Mouse (Mus musculus): ENCODE results near the gene Hoxd9.

The Hoxd9 gene

DNA sequence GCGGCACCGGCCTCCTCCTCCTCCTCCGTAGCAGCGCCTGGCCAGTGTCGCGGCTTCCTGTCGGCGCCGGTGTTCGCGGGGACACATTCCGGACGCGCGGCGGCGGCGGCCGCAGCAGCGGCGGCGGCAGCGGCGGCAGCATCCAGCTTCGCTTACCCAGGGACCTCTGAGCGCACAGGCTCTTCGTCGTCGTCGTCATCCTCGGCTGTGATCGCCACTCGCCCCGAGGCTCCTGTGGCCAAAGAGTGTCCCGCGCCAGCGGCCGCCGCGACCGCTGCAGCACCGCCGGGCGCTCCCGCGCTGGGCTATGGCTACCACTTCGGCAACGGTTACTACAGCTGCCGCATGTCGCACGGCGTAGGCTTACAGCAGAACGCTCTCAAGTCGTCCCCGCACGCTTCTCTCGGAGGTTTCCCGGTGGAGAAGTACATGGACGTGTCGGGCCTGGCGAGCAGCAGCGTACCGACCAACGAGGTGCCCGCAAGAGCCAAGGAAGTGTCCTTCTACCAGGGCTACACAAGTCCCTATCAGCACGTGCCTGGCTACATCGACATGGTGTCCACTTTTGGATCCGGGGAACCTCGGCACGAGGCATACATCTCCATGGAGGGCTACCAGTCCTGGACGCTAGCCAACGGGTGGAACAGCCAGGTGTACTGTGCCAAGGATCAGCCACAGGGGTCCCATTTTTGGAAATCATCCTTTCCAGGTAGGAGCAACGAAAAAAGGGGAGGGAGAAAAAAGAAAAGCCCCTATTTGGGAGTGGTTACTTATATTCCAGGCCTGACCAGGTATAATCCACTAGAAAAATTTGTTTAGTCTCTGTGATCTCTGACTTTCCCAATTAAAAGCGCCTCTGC is 28.9 kb upstream of the Hoxd9 start:
- DNase-seq: no peak

DNA sequence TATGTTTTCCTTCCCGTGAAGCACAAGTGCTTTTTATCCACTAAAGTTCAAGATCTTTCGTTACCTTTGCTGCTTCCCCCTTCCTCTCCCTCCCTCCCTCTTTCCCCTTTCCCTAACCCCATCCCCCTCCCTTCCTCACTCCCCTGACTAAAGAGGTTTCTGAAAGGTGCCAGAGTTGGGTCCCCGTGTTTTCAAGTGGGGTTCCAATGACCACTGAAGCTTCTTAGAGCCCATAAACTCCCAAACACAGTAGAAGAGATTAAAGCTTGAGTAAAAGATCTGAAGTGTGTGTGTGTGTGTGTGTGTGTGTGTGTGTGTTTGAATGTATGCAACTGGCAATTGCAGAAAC is 28.3 kb upstream of the Hoxd9 start:
- DNase-seq: no peak

GRCm38 (mm10) chr2:74669650-74670235 is 27.8 kb upstream of the Hoxd9 start:
- DNase-seq: no peak

DNA sequence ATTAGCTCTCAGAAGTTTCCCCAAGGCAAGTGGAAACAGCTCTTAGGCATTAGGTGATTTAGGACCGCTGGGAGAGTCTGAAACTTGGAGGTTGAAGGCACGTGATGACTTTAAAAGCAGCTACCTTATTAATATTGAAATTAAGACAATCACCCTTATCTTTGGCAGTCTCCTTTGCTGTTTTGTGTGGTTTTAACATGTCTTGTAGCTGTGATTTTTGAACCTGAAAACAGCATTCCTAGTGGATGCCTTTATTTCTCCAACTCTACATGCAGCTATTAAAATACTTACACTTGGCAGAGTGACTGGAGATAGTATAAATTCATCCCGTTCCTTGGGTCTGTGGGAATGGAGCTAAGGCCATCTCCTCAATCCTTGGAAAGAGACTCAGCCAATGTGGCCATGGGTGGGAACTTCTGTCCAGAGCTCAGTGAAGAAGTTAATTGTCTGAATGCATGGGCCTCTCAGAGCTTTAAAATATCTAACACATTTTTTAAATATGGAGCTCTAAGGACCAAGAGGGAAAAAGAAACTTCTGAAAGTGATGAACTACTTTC is 26.8 kb upstream of the Hoxd9 start:
- no peak for DNase-seq

GRCm38 (mm10) chr2:74671847-74672246 is 25.7 kb upstream of the Hoxd9 start:
- DNase-seq: no peak

DNA sequence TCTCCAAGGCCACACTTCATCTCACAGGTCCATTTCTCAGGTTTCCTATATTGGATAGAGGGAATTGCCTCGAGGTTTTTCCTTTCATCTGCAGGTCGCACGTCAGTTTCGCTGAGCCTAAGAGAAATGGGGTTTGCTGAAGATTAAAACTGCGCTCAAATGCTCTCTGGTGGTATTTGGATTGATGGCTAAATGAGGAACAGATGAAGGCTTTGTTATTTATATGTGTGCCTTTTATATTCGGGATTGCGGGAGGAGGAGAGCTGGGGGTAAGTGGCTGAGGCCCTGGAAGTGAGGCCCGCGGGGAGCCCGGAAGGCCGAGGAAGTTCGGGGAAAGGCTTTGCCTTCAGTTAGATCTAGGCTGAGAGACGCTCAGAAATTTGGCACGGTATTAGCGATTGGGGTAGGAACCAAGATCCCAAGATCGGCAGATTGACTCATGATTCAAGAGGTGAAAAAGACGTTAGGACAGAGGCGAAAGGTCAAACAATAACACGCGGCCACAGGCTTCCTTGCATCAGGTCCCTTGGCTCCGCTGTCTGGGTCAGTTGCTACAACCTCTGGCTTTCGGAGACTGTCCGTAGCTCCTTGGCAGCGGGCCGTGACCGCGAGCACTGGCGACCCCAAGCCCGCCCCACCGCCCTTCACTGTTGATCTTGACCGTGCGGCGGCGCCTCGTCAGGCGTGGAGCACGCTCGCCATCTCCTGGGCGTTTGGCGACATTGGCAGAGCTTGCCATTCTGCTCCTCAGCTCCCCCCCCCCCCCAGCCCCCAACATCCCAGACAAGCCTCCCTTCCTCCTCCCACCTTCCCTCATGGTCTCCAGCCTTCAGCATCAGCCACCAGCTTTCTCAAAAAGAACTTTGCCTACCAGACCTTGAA is 24.8 kb upstream of the Hoxd9 start:
- peak; percentile 80 to 84 for DNase-seq

DNA sequence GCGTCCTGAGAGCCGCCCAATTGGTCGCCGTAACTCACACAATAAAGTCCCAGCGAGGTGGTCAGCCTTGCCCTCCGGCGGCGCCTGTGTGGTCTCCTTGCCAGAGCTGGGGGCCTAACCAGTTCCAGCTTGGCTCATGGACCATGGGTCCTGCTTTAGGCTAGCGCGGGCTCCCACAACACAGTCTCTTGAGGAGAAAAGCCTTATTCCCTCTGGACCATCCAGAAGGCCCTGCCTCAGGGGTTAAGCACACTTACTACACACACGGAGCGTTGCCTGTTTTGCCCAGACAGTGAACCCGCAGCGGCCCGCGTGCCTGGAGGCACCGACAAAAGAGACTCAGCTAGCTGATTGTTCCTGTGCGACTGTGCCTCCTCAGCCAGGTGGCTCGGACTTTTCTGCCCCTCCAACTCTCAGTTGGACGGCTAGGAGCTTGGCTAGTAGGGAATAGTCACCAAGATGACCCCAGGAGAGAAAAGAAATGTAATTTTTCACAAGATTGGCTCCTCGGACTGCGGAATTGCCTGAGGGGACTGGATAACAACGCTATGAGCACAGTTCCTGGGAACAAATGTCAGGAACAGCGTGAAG is 23.6 kb upstream of the Hoxd9 start:
- no peak for DNase-seq

GRCm38 (mm10) chr2:74674881-74675665 is 22.5 kb upstream of the Hoxd9 start, which contains the start of gene Hoxd12:
Gene Hoxd12 (plus strand): TSS chr2:74675013.
- no peak for DNase-seq

DNA sequence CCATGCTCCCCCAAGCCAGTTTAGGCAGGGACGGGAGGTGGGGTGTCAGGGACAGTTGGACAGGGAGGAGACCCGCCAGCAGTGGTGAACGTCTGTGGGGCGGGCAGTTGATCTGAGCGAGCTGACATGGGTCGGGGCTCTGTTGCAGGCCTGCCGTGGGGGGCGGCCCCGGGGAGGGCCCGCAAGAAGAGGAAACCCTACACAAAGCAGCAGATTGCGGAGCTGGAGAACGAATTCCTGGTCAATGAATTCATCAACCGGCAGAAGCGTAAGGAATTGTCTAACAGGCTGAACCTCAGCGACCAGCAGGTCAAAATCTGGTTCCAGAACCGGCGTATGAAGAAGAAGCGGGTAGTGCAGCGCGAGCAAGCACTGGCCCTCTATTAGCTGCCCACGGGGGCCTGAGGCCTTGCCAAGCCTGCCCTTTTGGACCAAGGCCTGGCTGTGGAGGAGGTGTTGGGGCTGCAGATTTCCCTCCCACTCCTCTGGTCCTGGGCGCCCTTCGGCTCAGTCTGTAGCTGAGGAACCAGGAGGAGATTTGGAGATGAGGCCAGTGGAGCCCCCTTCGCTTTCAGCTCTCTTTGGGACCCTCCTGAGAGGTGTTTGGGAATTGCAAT is 21.8 kb upstream of the Hoxd9 start:
- DNase-seq: no peak

- no peak for DNase-seq
These were observed 21.0 kb upstream of the Hoxd9 start for GRCm38 (mm10) chr2:74676376-74677052.

GRCm38 (mm10) chr2:74677106-74677505 is 20.4 kb upstream of the Hoxd9 start:
- DNase-seq: no peak

GRCm38 (mm10) chr2:74678891-74679595 is 18.5 kb upstream of the Hoxd9 start, which contains the start of gene Hoxd11:
Gene Hoxd11 (plus strand): TSS chr2:74679557.
- DNase-seq: no peak

GRCm38 (mm10) chr2:74679596-74679971 is 17.9 kb upstream of the Hoxd9 start:
- no peak for DNase-seq

DNA sequence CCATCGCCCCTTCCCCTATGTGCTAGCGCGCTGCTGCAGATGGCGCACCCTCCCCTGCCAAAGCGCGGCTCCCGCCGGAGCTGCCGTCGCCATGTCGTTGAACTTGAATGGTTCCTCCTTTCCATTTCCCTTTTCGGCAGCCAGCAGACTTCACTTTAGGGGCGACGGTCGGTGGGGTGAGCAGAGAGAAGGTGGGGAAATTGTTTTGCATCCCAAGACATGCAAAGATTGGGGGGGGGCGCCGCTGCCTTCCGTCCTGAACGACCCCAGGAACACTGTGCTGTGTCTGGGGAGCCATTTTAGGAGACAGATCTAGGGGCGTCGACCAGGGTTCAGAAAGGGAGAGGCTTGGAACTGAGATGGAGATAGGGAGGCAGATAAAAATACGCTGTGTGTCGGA is 17.5 kb upstream of the Hoxd9 start:
- DNase-seq: no peak

GRCm38 (mm10) chr2:74680561-74681398 is 16.7 kb upstream of the Hoxd9 start:
- DNase-seq: no peak

GRCm38 (mm10) chr2:74681594-74682531 is 15.7 kb upstream of the Hoxd9 start:
- DNase-seq: no peak

DNA sequence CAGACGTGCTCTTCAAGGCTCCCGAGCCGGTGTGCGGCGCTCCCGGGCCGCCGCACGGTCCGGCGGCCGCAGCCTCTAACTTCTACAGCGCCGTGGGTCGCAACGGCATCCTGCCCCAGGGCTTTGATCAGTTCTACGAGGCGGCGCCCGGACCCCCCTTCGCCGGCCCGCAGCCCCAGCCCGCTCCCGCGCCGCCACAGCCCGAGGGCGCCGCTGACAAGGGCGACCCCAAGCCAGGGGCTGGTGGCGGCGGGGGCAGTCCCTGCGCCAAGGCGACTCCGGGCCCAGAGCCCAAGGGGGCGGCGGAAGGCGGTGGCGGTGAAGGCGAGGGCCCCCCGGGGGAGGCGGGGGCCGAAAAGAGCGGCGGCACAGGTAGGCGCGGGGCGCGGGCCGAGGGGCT is 14.7 kb upstream of the Hoxd9 start:
- DNase-seq: no peak

GRCm38 (mm10) chr2:74683471-74683951 is 14.0 kb upstream of the Hoxd9 start:
- DNase-seq: no peak
